Mouse (Mus musculus) left cerebral cortex, adult 11 months (tissue): ENCODE measurements at regions not wholly inside any gene's neighbourhood (a gene's known extent, or its start where the extent isn't known, plus 50 kb on each side); places are given as distances from the start of the nearest gene placed in this dataset.

Experiments used
- DNase-seq: peaks from one replicate; pipeline ENCODE4 v3.0.0; 2022; ENCODE audit warnings: low spot score

GRCm38 (mm10) chr14:54185265-54185830 is 68.6 kb downstream of the Dad1 start:
- DNase-seq = no peak

DNA sequence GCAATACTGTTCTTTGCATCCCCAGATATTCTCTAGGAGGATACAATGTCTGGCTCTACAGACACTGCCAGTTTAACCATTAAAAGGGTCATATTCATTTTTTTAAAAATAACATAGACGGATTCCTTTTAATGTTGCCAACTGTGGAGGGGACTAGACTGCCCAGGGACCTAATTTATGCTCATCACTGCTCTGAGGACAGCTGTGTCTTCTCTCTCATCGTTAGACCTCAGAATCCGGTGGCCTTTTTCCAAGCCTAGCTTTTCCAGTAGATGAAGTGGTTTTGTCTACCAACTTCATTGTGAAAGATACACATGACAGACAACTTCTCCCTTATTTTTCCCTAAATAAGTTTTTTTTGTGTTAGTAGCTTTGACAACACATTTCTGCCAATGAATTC is 70.0 kb downstream of the Dad1 start:
- no peak for DNase-seq

- DNase-seq = no peak
Measured at GRCm38 (mm10) chr14:54182838-54183237, 71.1 kb downstream of the Dad1 start.

GRCm38 (mm10) chr14:54181306-54181705 is 72.6 kb downstream of the Dad1 start:
- DNase-seq = no peak

GRCm38 (mm10) chr14:54180754-54181153 is 73.2 kb downstream of the Dad1 start:
- DNase-seq = no peak

- no peak for DNase-seq
Measured at GRCm38 (mm10) chr14:54180271-54180670, 73.6 kb downstream of the Dad1 start.

DNA sequence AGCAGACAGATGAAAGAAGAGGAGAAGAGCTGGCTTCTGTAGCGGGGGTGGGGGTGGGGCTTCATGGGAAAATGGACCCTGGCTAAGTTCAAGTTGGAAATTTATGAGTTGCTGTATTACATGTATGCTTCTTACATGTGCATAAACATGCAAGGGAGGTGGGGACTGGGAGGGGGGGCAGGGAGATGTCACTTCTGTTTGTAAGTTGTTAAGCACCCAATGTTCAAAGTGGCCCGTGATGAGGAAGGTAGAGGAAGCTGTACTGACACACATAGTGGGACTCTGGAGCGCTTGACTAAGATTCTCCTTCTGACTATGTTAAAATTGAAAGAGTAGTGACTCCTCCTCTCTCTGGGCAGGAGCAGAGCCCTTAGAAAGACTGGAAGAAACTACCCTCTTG is 75.0 kb downstream of the Dad1 start:
- DNase-seq = no peak

- no peak for DNase-seq
Measured at GRCm38 (mm10) chr14:54176469-54176868, 77.4 kb downstream of the Dad1 start.

- no peak for DNase-seq
Measured at GRCm38 (mm10) chr14:54175476-54175875, 78.4 kb downstream of the Dad1 start.

DNA sequence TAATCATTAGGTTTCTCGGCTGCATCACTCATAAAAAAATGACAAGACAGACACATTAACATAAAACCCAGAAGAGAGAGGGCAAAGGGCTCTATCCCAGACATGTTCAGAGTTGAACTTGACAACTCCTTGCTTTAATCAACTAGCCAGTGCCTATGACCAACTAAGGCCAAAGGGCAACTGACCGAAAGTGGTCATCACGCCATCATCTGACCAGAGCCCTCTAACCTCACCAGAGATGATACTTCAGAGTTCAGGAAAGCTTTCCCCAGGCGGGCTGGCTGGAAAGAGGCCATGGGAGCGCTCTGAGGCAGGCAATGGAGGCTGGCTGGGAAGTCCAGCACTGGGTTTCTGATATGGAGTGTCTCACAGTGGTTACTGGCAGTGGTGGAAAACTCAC is 80.6 kb downstream of the Dad1 start:
- DNase-seq = no peak

DNA sequence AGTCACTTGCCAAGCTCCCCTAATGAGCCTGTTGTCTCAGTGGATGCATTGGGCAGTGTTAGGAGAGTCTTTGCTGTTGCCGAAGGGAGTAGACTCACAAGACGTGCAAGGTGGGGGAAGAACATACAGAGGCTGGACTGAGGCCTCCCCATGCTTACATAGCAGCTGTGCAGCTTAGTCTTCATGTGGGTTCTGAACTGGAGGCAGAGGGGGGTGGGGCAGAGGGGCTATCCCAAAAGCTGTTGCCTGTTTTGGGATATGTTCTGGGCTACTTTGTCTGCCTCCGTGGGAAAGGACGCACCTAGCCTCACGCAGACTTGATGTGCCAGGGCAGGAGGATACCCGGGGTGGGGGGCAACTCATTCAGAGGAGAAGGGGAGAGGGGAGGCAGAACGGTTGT is 84.7 kb downstream of the Dad1 start:
- DNase-seq = no peak

- no peak for DNase-seq
Measured at GRCm38 (mm10) chr14:54168414-54168931, 85.4 kb downstream of the Dad1 start.

- no peak for DNase-seq
Measured at GRCm38 (mm10) chr14:54166057-54166456, 87.8 kb downstream of the Dad1 start.

DNA sequence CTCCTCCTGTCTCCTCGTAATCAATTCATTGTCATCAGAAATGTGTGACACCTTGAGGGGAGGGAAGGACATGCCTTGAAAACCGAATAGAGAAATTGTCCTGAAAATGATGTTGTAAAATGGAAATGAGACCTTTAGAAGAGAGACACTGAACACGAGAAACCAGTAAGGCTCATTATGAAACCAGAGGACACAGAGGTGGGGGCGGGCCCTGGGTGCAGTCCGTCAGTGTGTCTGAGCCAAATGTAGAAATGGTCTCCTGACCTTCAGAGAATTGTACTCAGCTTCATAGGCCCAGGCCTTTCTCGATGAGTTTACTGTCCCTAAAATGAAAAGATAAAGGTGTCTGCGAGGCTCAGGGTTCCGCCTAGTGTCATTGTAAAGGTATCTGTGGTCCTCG is 89.0 kb downstream of the Dad1 start:
- no peak for DNase-seq

- no peak for DNase-seq
Measured at GRCm38 (mm10) chr14:54161916-54162315, 92.0 kb downstream of the Dad1 start.

- DNase-seq = no peak
Measured at GRCm38 (mm10) chr14:54161206-54161605, 92.7 kb downstream of the Dad1 start.

- no peak for DNase-seq
Measured at GRCm38 (mm10) chr14:54159816-54160215, 94.1 kb downstream of the Dad1 start.

DNA sequence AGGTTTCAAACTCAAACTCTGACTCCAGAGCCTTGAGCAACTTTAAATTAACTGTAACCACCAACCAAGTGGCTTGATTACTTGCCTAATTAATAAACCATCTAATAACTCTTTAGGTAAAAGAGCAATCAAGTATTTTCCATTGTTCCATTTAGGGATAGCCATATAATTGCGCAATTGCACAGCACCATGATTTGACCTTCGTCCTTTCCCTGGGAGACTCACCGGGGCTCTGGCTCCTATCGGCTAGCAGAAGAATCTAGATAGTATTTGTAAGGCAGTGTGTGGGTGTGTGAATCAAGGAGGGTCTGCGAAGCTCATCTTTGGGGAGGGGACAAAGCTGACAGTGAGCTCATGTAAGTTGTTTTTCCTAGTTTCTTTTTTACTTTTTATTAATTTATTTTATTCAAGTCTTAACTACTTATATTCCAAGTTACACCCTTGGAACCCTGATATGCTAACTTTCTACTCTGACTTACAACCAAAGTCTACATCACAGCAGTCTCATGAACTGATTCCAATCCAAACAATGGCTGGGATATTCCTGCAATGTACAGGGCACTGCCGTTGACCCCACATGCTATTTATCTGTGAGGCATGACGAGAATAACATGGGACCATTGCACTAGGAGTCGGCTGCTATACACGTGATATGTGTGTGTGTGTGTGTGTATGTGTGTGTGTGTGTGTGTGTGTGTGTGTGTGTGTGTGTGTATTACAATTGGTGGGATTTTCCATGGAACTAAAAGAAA is 95.5 kb downstream of the Dad1 start:
- no peak for DNase-seq

DNA sequence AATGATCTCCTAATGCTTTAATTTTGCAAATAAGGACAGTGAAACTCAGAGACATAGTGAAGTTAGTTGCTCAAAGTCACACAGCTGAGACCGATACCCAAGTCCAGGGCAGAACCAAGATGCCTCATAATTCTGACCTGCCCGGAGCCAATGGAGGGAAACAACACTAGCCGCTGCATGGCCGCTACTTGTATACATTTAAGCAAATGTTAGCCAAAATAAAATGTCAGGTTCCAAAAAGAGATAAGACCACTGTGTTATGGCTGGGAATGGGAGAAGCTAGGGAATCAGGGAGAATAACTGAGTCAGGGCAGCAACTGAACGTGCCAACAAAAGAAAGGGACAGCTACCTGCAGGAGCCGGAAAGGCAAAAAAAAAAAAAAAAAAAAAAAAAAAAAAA is 97.4 kb downstream of the Dad1 start:
- DNase-seq = no peak

- peak; percentile 32 for DNase-seq
Measured at GRCm38 (mm10) chr14:54152485-54153235, 101.2 kb downstream of the Dad1 start.

DNA sequence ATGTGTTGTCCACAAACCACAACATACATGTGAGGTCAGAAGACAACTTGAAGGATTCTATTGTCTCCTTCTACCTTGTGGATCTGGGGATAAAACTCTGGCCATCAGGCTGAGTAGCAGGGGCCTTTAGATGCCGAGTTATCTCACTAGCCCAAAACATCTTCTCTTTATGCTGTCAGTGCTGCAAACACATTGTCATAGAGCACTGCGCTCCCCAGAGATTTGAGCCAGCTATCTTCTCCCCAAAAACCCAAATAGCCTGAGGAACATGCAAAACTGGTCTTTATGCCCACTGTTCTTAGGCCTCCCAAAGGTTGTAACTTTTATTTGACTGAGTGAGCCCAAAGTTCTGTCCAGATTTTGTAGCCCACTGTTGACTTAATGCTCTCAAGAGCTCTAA is 102.0 kb downstream of the Dad1 start:
- no peak for DNase-seq

- no peak for DNase-seq
Measured at GRCm38 (mm10) chr14:54151272-54151671, 102.6 kb downstream of the Dad1 start.

DNA sequence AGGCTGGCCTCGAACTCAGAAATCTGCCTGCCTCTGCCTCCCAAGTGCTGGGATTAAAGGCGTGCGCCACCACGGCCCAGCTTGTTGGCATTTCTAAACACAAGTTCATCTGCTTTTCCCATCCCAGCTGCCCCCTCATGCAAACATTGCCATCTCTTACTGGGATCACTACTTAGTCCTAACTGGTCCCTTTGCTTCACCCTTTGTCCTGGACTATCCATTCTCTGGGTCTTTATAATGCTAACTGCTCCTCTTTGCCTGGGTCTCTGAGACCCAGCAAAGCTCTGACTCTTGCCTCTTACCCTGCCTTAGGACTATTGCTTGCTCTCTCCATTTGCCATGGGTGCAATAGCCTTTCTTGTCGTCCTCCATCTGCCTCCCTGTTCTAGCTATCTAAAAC is 103.7 kb downstream of the Dad1 start:
- no peak for DNase-seq
